In genomic region chr11:67113381-67113780, GRCm38 (mm10) we compare ENCODE assay signal across 25 mouse cellular contexts. TPM values are rescaled to one million over a fixed set of nuclear protein-coding genes. Genes with fewer than 3 reads are reported as not detected.
DNase-seq lines count a peak whose midpoint lies in the region; ATAC-seq lines count a peak whose summit lies in the region.
"Had no signal": no experiment of that assay in that cellular context is flagged by ENCODE, and none has a peak within 500 bp of the region (broad histone marks: within the 10 kb centered on the region; RNA-seq: fewer than 3 reads in every experiment).

No protein-coding gene starts in this region.

- no peak overlapping the region for H3K4me3 ChIP-seq in midbrain, embryonic 13.5 days (replicated peaks)
- H3K4me3 ChIP-seq in midbrain, embryonic 10.5 days = no peak overlapping the region
- H3K4me3 ChIP-seq: embryonic facial prominence, embryonic 10.5 days; embryonic facial prominence, embryonic 13.5 days; erythroblast, embryonic 14.5 days; forebrain, embryonic 12.5 days; forebrain, embryonic 15.5 days; heart, adult 2 months; heart, embryonic 10.5 days; heart, embryonic 13.5 days; hindbrain, embryonic 12.5 days; hindbrain, embryonic 15.5 days had no signal

- WGBS in midbrain, embryonic 13.5 days = 93% methylated on average over 6 of the region's 6 CpGs
- 89% methylated on average over 6 of the region's 6 CpGs for WGBS in midbrain, embryonic 10.5 days

- ATAC-seq in midbrain, embryonic 13.5 days = peak; percentile 48; the same call in 1 of the 2 replicates
- ATAC-seq: activated CD4-positive, CD25-positive, alpha-beta regulatory T cell, adult 4 months; forebrain, embryonic 15.5 days had no signal

- intact Hi-C loops in gastrocnemius, postnatal 14 days (cut with DNase I; ENCODE audit: low total_unique reads) = loop anchor here (2.0 to 5.0 kb wide), 2 partner anchors 124 to 237 kb away; partner anchors contain the start of gene Myh4

- DNase-seq in gastrocnemius, postnatal 14 days = peak; percentile 23
- DNase-seq in gastrocnemius, postnatal 4 days (ENCODE audit: low spot score in 2 of 2) = no peak
- DNase-seq in midbrain, embryonic 10.5 days (ENCODE audit: low spot score) = no peak
- DNase-seq in skeletal muscle tissue, adult 2 months (ENCODE audit: low read depth, low spot score) = peak; percentile 67
- DNase-seq in spleen, postnatal 4 days (ENCODE audit: low spot score in 2 of 2) = no peak

- H3K27ac ChIP-seq in midbrain, embryonic 13.5 days = no peak overlapping the region
- H3K27ac ChIP-seq in midbrain, embryonic 10.5 days (replicated peaks) = no peak overlapping the region
- H3K27ac ChIP-seq: embryonic facial prominence, embryonic 10.5 days; embryonic facial prominence, embryonic 13.5 days; forebrain, embryonic 12.5 days; forebrain, embryonic 15.5 days; heart, adult 2 months; heart, embryonic 10.5 days; heart, embryonic 13.5 days; hindbrain, embryonic 12.5 days; hindbrain, embryonic 15.5 days had no signal

- H3K9me3 ChIP-seq in midbrain, embryonic 13.5 days = no peaks in the 10 kb centered on the region
- no peaks in the 10 kb centered on the region for H3K9me3 ChIP-seq in midbrain, embryonic 10.5 days (replicated peaks)
- H3K9me3 ChIP-seq: embryonic facial prominence, embryonic 10.5 days; embryonic facial prominence, embryonic 13.5 days; forebrain, embryonic 12.5 days; forebrain, embryonic 15.5 days; heart, embryonic 10.5 days; heart, embryonic 13.5 days; hindbrain, embryonic 12.5 days; hindbrain, embryonic 15.5 days had no signal

- peaks cover 13% of the 10 kb centered on the region for H3K27me3 ChIP-seq in midbrain, embryonic 13.5 days
- H3K27me3 ChIP-seq in midbrain, embryonic 10.5 days (ENCODE audit: low read depth, poor library complexity, severe bottlenecking) = peaks cover 7% of the 10 kb centered on the region; the same call in 1 of the 2 replicates
- H3K27me3 ChIP-seq: embryonic facial prominence, embryonic 13.5 days; forebrain, embryonic 15.5 days; hindbrain, embryonic 12.5 days; hindbrain, embryonic 15.5 days had no signal

- no peak overlapping the region for H3K9ac ChIP-seq in midbrain, embryonic 13.5 days (replicated peaks)
- H3K9ac ChIP-seq: embryonic facial prominence, embryonic 13.5 days; forebrain, embryonic 12.5 days; forebrain, embryonic 15.5 days; heart, embryonic 13.5 days; hindbrain, embryonic 12.5 days; hindbrain, embryonic 15.5 days had no signal

- H3K4me2 ChIP-seq in midbrain, embryonic 13.5 days (replicated peaks) = no peak overlapping the region
- H3K4me2 ChIP-seq: embryonic facial prominence, embryonic 13.5 days; forebrain, embryonic 12.5 days; forebrain, embryonic 15.5 days; heart, embryonic 13.5 days; hindbrain, embryonic 12.5 days; hindbrain, embryonic 15.5 days had no signal

- H3K36me3 ChIP-seq in midbrain, embryonic 13.5 days = no peaks in the 10 kb centered on the region
- H3K36me3 ChIP-seq in midbrain, embryonic 10.5 days = no peaks in the 10 kb centered on the region
- H3K36me3 ChIP-seq: embryonic facial prominence, embryonic 10.5 days; embryonic facial prominence, embryonic 13.5 days; forebrain, embryonic 12.5 days; forebrain, embryonic 15.5 days; heart, embryonic 10.5 days; heart, embryonic 13.5 days; hindbrain, embryonic 12.5 days; hindbrain, embryonic 15.5 days had no signal

- no peaks in the 10 kb centered on the region; the same call in 1 of the 2 replicates for H3K4me1 ChIP-seq in midbrain, embryonic 13.5 days (replicated peaks)
- peaks cover 4% of the 10 kb centered on the region; the same call in 1 of the 2 replicates for H3K4me1 ChIP-seq in midbrain, embryonic 10.5 days
- H3K4me1 ChIP-seq: embryonic facial prominence, embryonic 13.5 days; forebrain, embryonic 12.5 days; forebrain, embryonic 15.5 days; heart, embryonic 10.5 days; heart, embryonic 13.5 days; hindbrain, embryonic 12.5 days had no signal

RNA-seq across cellular contexts. Expression of gene Myh3, which starts 35.3 kb away (rescaled TPM):
- 10 to 100 TPM; 33.8 to 49.2 TPM for total RNA-seq in gastrocnemius, postnatal 14 days (2021)
- 100 to 1,000 TPM; 510 to 548 TPM for total RNA-seq in gastrocnemius, postnatal 4 days (2021)
- 0.35 and 0.39 TPM in 2 replicates for polyA plus RNA-seq in midbrain, embryonic 13.5 days (2015; fragmentation: Nextera tagmentation; extraction: Ambion mirVana)
- 0.11 and 0.37 TPM in 2 replicates for polyA plus RNA-seq in midbrain, embryonic 10.5 days (2016; fragmentation: Nextera tagmentation; extraction: Ambion mirVana)
- total RNA-seq: adrenal gland, postnatal 25 days; heart, adult 2 months; heart, postnatal 25 days; hematopoietic stem cell, adult 5-6 weeks had no signal
- polyA plus RNA-seq: erythroblast, embryonic 14.5 days; gonadal fat pad, adult 2 months; heart, adult 2 months had no signal

RNA-seq across cellular contexts. Expression of gene Myh2, which starts 57.4 kb away (rescaled TPM):
- total RNA-seq in gastrocnemius, postnatal 14 days (2021) = 1,000 to 10,000 TPM; 1,817 to 1,833 TPM
- total RNA-seq in gastrocnemius, postnatal 4 days (2021) = 100 to 1,000 TPM; 229 to 257 TPM
- polyA plus RNA-seq in midbrain, embryonic 13.5 days (2015; fragmentation: Nextera tagmentation; extraction: Ambion mirVana) = not detected in 2 replicates
- polyA plus RNA-seq in midbrain, embryonic 10.5 days (2016; fragmentation: Nextera tagmentation; extraction: Ambion mirVana) = 0.04 TPM in 1 of 2 replicates, not detected in the other
- total RNA-seq: adrenal gland, adult 8-10 months; adrenal gland, postnatal 25 days; ES-E14; heart, adult 2 months; heart, postnatal 25 days; hematopoietic stem cell, adult 5-6 weeks had no signal
- polyA plus RNA-seq: activated CD4-positive, CD25-positive, alpha-beta regulatory T cell, adult 4 months; C2C12; CD4-positive, CD25-positive, alpha-beta regulatory T cell, adult 4 months; erythroblast, embryonic 14.5 days; forebrain, embryonic 15.5 days; heart, adult 2 months; heart, embryonic 10.5 days; heart, embryonic 13.5 days; hindbrain, embryonic 12.5 days had no signal

Comparison
In these comparisons a context has a peak if more than half of its experiments do, and no peak if none do; other contexts are left out.
1. DNase-seq: peak in gastrocnemius, postnatal 14 days (single experiment) and skeletal muscle tissue, adult 2 months (single experiment); none in gastrocnemius, postnatal 4 days (0 of 2), midbrain, embryonic 10.5 days (single experiment) and spleen, postnatal 4 days (0 of 2).
2. RNA of gene Myh3, which starts 35.3 kb away (total RNA-seq): 510 to 548 TPM in gastrocnemius, postnatal 4 days; 33.8 to 49.2 TPM in gastrocnemius, postnatal 14 days; every median in the first group is over 10 times any median in the second.
3. RNA of gene Myh2, which starts 57.4 kb away (total RNA-seq): 1,817 to 1,833 TPM in gastrocnemius, postnatal 14 days; 229 to 257 TPM in gastrocnemius, postnatal 4 days; every median in the first group is over 4 times any median in the second.